Mouse (Mus musculus) thymus, adult 2 months (tissue): Measurements from ENCODE around the gene 1700012B09Rik. TPM values are rescaled to one million over a fixed set of nuclear protein-coding genes. Genes with fewer than 3 reads are reported as not detected.

Experiments used
- DNase-seq: peaks from one replicate; pipeline ENCODE4 v3.0.0; 2021
- H3K27ac ChIP-seq: fragments of 200-500 bp; 2 replicates; pipeline ENCODE4 v1.5.1; 2012; ENCODE audit warnings: low read length, control low read depth; ENCODE audit not compliant: control insufficient read depth, insufficient read depth
- H3K27me3 ChIP-seq: fragments of 200-500 bp; 2 replicates; pipeline ENCODE4 v1.6.1; 2012; ENCODE audit warnings: mild to moderate bottlenecking, low read length, moderate library complexity, mixed read lengths; ENCODE audit not compliant: control insufficient read depth, insufficient read depth
- H3K36me3 ChIP-seq: fragments of 200-500 bp; 2 replicates; pipeline ENCODE4 v1.6.1; 2012; ENCODE audit warnings: mild to moderate bottlenecking, low read length, moderate library complexity; ENCODE audit not compliant: control insufficient read depth, insufficient read depth
- H3K4me1 ChIP-seq: fragments of 200-500 bp; replicated peaks from 2 replicates; pipeline ENCODE4 v1.6.1; 2012; ENCODE audit warnings: low read length; ENCODE audit not compliant: control insufficient read depth, insufficient read depth
- H3K4me3 ChIP-seq: fragments of 200-500 bp; 2 replicates; pipeline ENCODE4 v1.5.1; 2012; ENCODE audit warnings: mild to moderate bottlenecking, low read length, control low read depth, moderate library complexity; ENCODE audit not compliant: control insufficient read depth, insufficient read depth
- CTCF ChIP-seq: fragments of 200-500 bp; IDR thresholded peaks from 2 replicates; pipeline ENCODE4 v1.5.1; 2012; ENCODE audit warnings: mild to moderate bottlenecking, control low read depth, low read length, moderate library complexity, borderline replicate concordance; ENCODE audit not compliant: control insufficient read depth, poor library complexity, insufficient read depth; ENCODE audit errors: extremely low read depth
- POLR2A ChIP-seq: fragments of 200-500 bp; IDR thresholded peaks from 2 replicates; pipeline ENCODE4 v1.6.1; 2012; ENCODE audit warnings: mild to moderate bottlenecking, low read length, control low read depth, moderate library complexity; ENCODE audit not compliant: control insufficient read depth, poor library complexity, insufficient read depth; ENCODE audit errors: extremely low read depth
- WGBS: fragments of 180-500 bp; shearing (Covaris S2); methylation state at CpG from one replicate; pipeline ENCODE4 v1.1.7; 2018; 5-methylcytosine and 5-hydroxymethylcytosine counted together
- polyA plus RNA-seq: library from polyadenylated mRNA; depleted of rRNA; stranded (reverse); fragments of >200 nt; gene quantifications from 2 replicates; pipeline ENCODE4 v1.2.3, GENCODE M21; 2012

Gene 1700012B09Rik
- polyA plus RNA-seq, 1 experiment: 0.19 TPM

GRCm38 (mm10) chr9:14778341-14778740 is 7.5 kb upstream of the 1700012B09Rik start:
- Histone ChIP-seq H3K36me3 (peaks cover 11% of the 10 kb centered on the region), H3K27me3 (no peaks in the 10 kb centered on the region), H3K4me1 (no peaks in the 10 kb centered on the region), H3K4me3 (no peak overlapping the region), H3K27ac (no peak overlapping the region)
- WGBS: 96% methylated on average over 13 of the region's 13 CpGs
- no peak for DNase-seq
- TF ChIP-seq POLR2A (no peak), CTCF (no peak)

- Histone ChIP-seq H3K27me3 (no peaks in the 10 kb centered on the region), H3K36me3 (no peaks in the 10 kb centered on the region), H3K4me3 (no peak overlapping the region), H3K27ac (no peak overlapping the region), H3K4me1 (no peaks in the 10 kb centered on the region; the same call in 1 of the 2 replicates)
- no peak for DNase-seq
- WGBS: 49% methylated on average over 2 of the region's 2 CpGs
- no peak for TF ChIP-seq POLR2A
- TF ChIP-seq CTCF: no peak
These were observed 3.0 kb upstream of the 1700012B09Rik start for GRCm38 (mm10) chr9:14773813-14774212.

- no peak for TF ChIP-seq CTCF
- no peak for TF ChIP-seq POLR2A
- Histone ChIP-seq H3K4me1 (no peaks in the 10 kb centered on the region; the same call in 1 of the 2 replicates), H3K27me3 (no peaks in the 10 kb centered on the region), H3K27ac (no peak overlapping the region), H3K36me3 (no peaks in the 10 kb centered on the region), H3K4me3 (no peak overlapping the region)
- WGBS: 95% methylated on average over 2 of the region's 2 CpGs
- no peak for DNase-seq
These were observed 1.2 kb upstream of the 1700012B09Rik start for GRCm38 (mm10) chr9:14772074-14772473.

DNA sequence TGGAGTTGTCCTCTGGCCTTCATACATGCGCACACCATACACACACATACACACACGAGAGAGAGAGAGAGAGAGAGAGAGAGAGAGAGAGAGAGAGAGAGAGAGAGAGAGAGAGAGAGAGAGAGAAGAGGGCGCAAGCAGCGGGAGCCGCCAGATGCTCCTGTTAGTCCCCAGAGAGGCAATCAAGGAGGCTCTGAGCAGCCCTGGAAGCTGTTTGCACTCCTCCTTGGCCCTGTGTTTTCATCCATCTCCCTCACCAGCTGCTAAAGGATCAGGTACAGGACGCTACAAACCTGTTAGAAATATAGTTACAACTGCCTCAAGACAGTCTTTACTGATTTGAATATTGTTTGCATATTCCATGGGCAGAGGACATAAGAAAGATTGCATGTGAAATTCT is 1.0 kb downstream of the 1700012B09Rik start:
- DNase-seq: no peak
- H3K27me3 ChIP-seq: no peaks in the 10 kb centered on the region
- 92% methylated on average over 5 of the region's 6 CpGs for WGBS
- no peaks in the 10 kb centered on the region for H3K36me3 ChIP-seq
- no peaks in the 10 kb centered on the region; the same call in 1 of the 2 replicates for H3K4me1 ChIP-seq
- no peak overlapping the region for H3K4me3 ChIP-seq
- H3K27ac ChIP-seq: no peak overlapping the region
- TF ChIP-seq POLR2A: no peak
- no peak for TF ChIP-seq CTCF

DNA sequence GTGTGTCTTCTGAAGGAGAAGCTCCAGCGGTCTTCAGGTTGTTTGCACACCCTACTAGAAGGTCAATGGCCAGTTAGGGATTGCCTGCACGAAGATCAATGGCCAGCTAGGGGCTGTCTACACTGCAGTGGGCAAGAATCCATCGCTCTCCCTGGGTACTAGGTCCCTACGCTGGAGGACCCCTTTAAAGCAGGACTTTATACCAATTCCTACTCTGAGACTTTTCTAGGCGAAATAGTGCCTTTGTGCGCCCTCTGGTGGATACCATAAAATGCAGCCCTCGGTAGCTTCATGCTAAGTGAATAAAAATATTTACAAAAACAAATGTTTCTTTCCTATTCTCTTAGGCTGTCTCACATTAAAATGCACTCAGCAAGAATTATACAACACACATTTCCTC is 6.1 kb downstream of the 1700012B09Rik start:
- peak; percentile 49 for DNase-seq
- Histone ChIP-seq H3K27ac (no peak overlapping the region), H3K27me3 (no peaks in the 10 kb centered on the region), H3K4me3 (no peak overlapping the region), H3K4me1 (no peaks in the 10 kb centered on the region), H3K36me3 (no peaks in the 10 kb centered on the region)
- WGBS: 20% methylated on average over 7 of the region's 7 CpGs
- TF ChIP-seq CTCF: no peak
- TF ChIP-seq POLR2A: no peak

GRCm38 (mm10) chr9:14759261-14759660 is 11.6 kb downstream of the 1700012B09Rik start:
- TF ChIP-seq POLR2A (no peak), CTCF (no peak)
- Histone ChIP-seq H3K27me3 (no peaks in the 10 kb centered on the region), H3K4me1 (no peaks in the 10 kb centered on the region), H3K4me3 (no peak overlapping the region), H3K27ac (no peak overlapping the region), H3K36me3 (no peaks in the 10 kb centered on the region)
- DNase-seq: no peak

GRCm38 (mm10) chr9:14758590-14758989 is 12.2 kb downstream of the 1700012B09Rik start:
- H3K36me3 ChIP-seq: no peaks in the 10 kb centered on the region
- no peaks in the 10 kb centered on the region for H3K27me3 ChIP-seq
- DNase-seq: no peak
- no peaks in the 10 kb centered on the region for H3K4me1 ChIP-seq
- H3K4me3 ChIP-seq: no peak overlapping the region
- TF ChIP-seq CTCF (no peak), POLR2A (no peak)
- H3K27ac ChIP-seq: no peak overlapping the region
- 35% methylated on average over 7 of the region's 7 CpGs for WGBS
